ENCODE assay signal across 16 mouse cellular contexts in genomic region chr1:157480090-157480489, GRCm38 (mm10). TPM values are rescaled to one million over a fixed set of nuclear protein-coding genes. Genes with fewer than 3 reads are reported as not detected.
DNase-seq lines count a peak whose midpoint lies in the region; ATAC-seq and TF ChIP-seq lines count a peak whose summit lies in the region.
"Had no signal": no experiment of that assay in that cellular context is flagged by ENCODE, and none has a peak within 500 bp of the region (broad histone marks: within the 10 kb centered on the region; RNA-seq: fewer than 3 reads in every experiment).

No protein-coding gene starts in this region.

- peaks cover 0 to 6% of the 10 kb centered on the region in 2 experiments; a peak in 2 of 4 replicates for H3K36me3 ChIP-seq in MEL (ENCODE audit: control insufficient read depth in 1 of 2, insufficient read depth in 2 of 2, low read length in 2 of 2)
- H3K36me3 ChIP-seq in thymus, adult 2 months (ENCODE audit: control insufficient read depth, insufficient read depth, low read length), result no peaks in the 10 kb centered on the region
- H3K36me3 ChIP-seq: kidney, embryonic 15.5 days; liver, embryonic 15.5 days had no signal

- peak overlapping the region; percentile 48; the same call in 1 of the 2 replicates for H3K27ac ChIP-seq in left cerebral cortex, adult 2 months
- no peak overlapping the region for H3K27ac ChIP-seq in MEL (ENCODE audit: control insufficient read depth, low read depth, low read length)
- no peak overlapping the region for H3K27ac ChIP-seq in thymus, adult 2 months (ENCODE audit: control insufficient read depth, insufficient read depth, low read length)
- H3K27ac ChIP-seq: kidney, embryonic 15.5 days; liver, embryonic 15.5 days had no signal

- no peaks in the 10 kb centered on the region for H3K79me2 ChIP-seq in MEL (ENCODE audit: control insufficient read depth, insufficient read depth, low read length, poor library complexity)

- no peaks in the 10 kb centered on the region for H3K9me3 ChIP-seq in MEL (replicated peaks; ENCODE audit: insufficient read depth, low read length)
- H3K9me3 ChIP-seq: kidney, embryonic 15.5 days; liver, embryonic 15.5 days had no signal

- no peak overlapping the region for H3K4me3 ChIP-seq in left cerebral cortex, adult 2 months
- H3K4me3 ChIP-seq in MEL (ENCODE audit: control insufficient read depth in 1 of 2, insufficient read depth in 1 of 2, low read depth in 2 of 2, low read length in 2 of 2), result peak overlapping the region; percentile 10 to 24; a peak in 1 of 4 replicates
- no peak overlapping the region for H3K4me3 ChIP-seq in thymus, adult 2 months (ENCODE audit: control insufficient read depth, insufficient read depth, low read length)
- H3K4me3 ChIP-seq: kidney, embryonic 15.5 days; liver, embryonic 15.5 days had no signal

- intact Hi-C loops in left cerebral cortex, adult 2 months (cut with DNase I), result no loop called here
- intact Hi-C loops in left cerebral cortex, postnatal 10 days (cut with DNase I), result no loop called here

- no peak for DNase-seq in left cerebral cortex, adult 2 months (ENCODE audit: extremely low spot score in 1 of 2, low spot score in 2 of 2)
- no peak for DNase-seq in left cerebral cortex, postnatal 10 days (ENCODE audit: extremely low spot score in 1 of 2, low spot score in 2 of 2)
- DNase-seq in MEL (ENCODE audit: low read depth, low spot score), result peak; percentile 72
- DNase-seq in adrenal gland, adult 2 months, result peak; percentile 71
- DNase-seq in cerebellum, adult 18-20 months, result no peak
- DNase-seq in thymus, adult 2 months, result no peak
- no peak for DNase-seq in thymus, postnatal 10 days (ENCODE audit: low spot score in 2 of 2)
- DNase-seq: cerebellum, postnatal 10 days; heart, postnatal 10 days; lung, postnatal 36 days; right cerebral cortex, postnatal 4 days; thymus, postnatal 25 days had no signal

- no peak for TF ChIP-seq POLR2A in MEL (IDR thresholded peaks at IDR 0.05; ENCODE audit: control insufficient read depth in 1 of 2, insufficient read depth in 1 of 2, low read depth in 1 of 2, low read length in 2 of 2, poor library complexity in 1 of 2)
- no peak for TF ChIP-seq POLR2A in thymus, adult 2 months (IDR thresholded peaks at IDR 0.05; ENCODE audit: control insufficient read depth, extremely low read depth, insufficient read depth, low read length, poor library complexity)

- peak; percentile 53 to 63; a peak in 3 of 4 replicates for ATAC-seq in hematopoietic stem cell, adult 5-6 weeks (replicated peaks in 1 of 2; ENCODE audit: insufficient read depth in 1 of 2, low FRiP score in 2 of 2, low TSS enrichment in 1 of 2, low read depth in 1 of 2, poor library complexity in 2 of 2, severe bottlenecking in 2 of 2)

- TF ChIP-seq CTCF in left cerebral cortex, adult 2 months (IDR thresholded peaks at IDR 0.05), result no peak; the same call in 1 of the 2 replicates
- no peak for TF ChIP-seq CTCF in MEL (IDR thresholded peaks at IDR 0.05 in 2 of 3, conservative IDR thresholded peaks at IDR 0.05 in 1 of 3; ENCODE audit: control insufficient read depth in 1 of 3, insufficient read depth in 1 of 3, low read depth in 2 of 3, low read length in 3 of 3, poor library complexity in 1 of 3, severe bottlenecking in 1 of 3)
- TF ChIP-seq CTCF in thymus, adult 2 months (IDR thresholded peaks at IDR 0.05; ENCODE audit: borderline replicate concordance, control insufficient read depth, extremely low read depth, insufficient read depth, low read length, poor library complexity), result no peak

- peak in 1 of 2 experiments; percentile 58; a peak in 2 of 4 replicates for TF ChIP-seq EP300 in MEL (IDR thresholded peaks at IDR 0.05; ENCODE audit: low read depth in 1 of 2, low read length in 2 of 2)

- no peak overlapping the region for H3K9ac ChIP-seq in MEL (ENCODE audit: control insufficient read depth, low read depth, low read length, poor library complexity, severe bottlenecking)
- H3K9ac ChIP-seq: kidney, embryonic 15.5 days; liver, embryonic 15.5 days had no signal

- WGBS in thymus, adult 2 months, result 42% methylated on average over 9 of the region's 9 CpGs

- TF ChIP-seq RAD21 in MEL (IDR thresholded peaks at IDR 0.05; ENCODE audit: low read depth, low read length), result no peak

- no peaks in the 10 kb centered on the region for H3K27me3 ChIP-seq in MEL (ENCODE audit: control insufficient read depth in 1 of 2, insufficient read depth in 2 of 2, low read length in 2 of 2)
- H3K27me3 ChIP-seq in thymus, adult 2 months (ENCODE audit: control insufficient read depth, insufficient read depth, low read length), result no peaks in the 10 kb centered on the region
- H3K27me3 ChIP-seq: CH12.LX; kidney, embryonic 15.5 days; liver, embryonic 15.5 days had no signal

- peaks cover 5 to 7% of the 10 kb centered on the region in 2 experiments for H3K4me1 ChIP-seq in MEL (ENCODE audit: control insufficient read depth in 1 of 2, insufficient read depth in 2 of 2, low read length in 2 of 2)
- H3K4me1 ChIP-seq in thymus, adult 2 months (replicated peaks; ENCODE audit: control insufficient read depth, insufficient read depth, low read length), result 0 out of 2 replicates have a peak, but pooled peaks cover 2% of the 10 kb centered on the region
- H3K4me1 ChIP-seq: liver, embryonic 15.5 days had no signal

TF ChIP-seq in MEL, 35 proteins besides CTCF, POLR2A, EP300 and RAD21:
- TF ChIP-seq GATA1 (IDR thresholded peaks at IDR 0.05; ENCODE audit: low read depth, low read length) (peak; percentile 53; the same call in 1 of the 2 replicates), HCFC1 (IDR thresholded peaks at IDR 0.05; ENCODE audit: low read depth, low read length) (no peak), MXI1 (IDR thresholded peaks at IDR 0.05; ENCODE audit: low read depth, low read length) (no peak), MAFK (IDR thresholded peaks at IDR 0.05; ENCODE audit: borderline replicate concordance, low read depth, low read length) (peak; percentile 65; the same call in 1 of the 2 replicates), GABPA (IDR thresholded peaks at IDR 0.05; ENCODE audit: low read depth, low read length) (0 out of 2 replicates have a peak, but pooled peaks have one; percentile 64), TBP (IDR thresholded peaks at IDR 0.05; ENCODE audit: low read depth, low read length) (0 out of 2 replicates have a peak, but pooled peaks have one; percentile 12), POLR2AphosphoS2 (IDR thresholded peaks at IDR 0.05; ENCODE audit: low read length) (no peak), RCOR1 (IDR thresholded peaks at IDR 0.05; ENCODE audit: low read depth, low read length) (0 out of 2 replicates have a peak, but pooled peaks have one; percentile 30), BHLHE40 (IDR thresholded peaks at IDR 0.05; ENCODE audit: borderline replicate concordance, low read depth, low read length) (no peak), SIN3A (IDR thresholded peaks at IDR 0.05; ENCODE audit: low read length) (no peak)

RNA-seq across cellular contexts. Expression of gene Cryzl2, which starts 21.7 kb away (rescaled TPM):
- total RNA-seq in left cerebral cortex, adult 2 months (2021), result 1 to 10 TPM; 3.7 to 5.0 TPM
- 1 to 10 TPM; 3.3 to 3.9 TPM for total RNA-seq in left cerebral cortex, postnatal 10 days (2021)
- total RNA-seq in MEL (2012; rRNA removed), result 0.12 TPM in 1 of 2 replicates, not detected in the other
- polyA plus RNA-seq in MEL (2012; ENCODE audit: insufficient read depth in 1 of 2, insufficient read length in 2 of 2, low read depth in 1 of 2, low replicate concordance in 2 of 2, missing spikeins in 1 of 2), result under 1 TPM in 1 of 2 experiments, not detected in 1; 0.04 TPM
- total RNA-seq in adrenal gland, adult 2 months (2021), result 10 to 100 TPM; 39.9 to 50.3 TPM
- polyA plus RNA-seq in adrenal gland, adult 2 months (2012; rRNA removed), result 42.7 and 51.2 TPM in 2 replicates
- 25.6 and 35.2 TPM in 2 replicates for total RNA-seq in hematopoietic stem cell, adult 5-6 weeks (2017)
- 6.6 and 8.4 TPM in 2 replicates for polyA plus RNA-seq in thymus, adult 2 months (2012; rRNA removed)

RNA-seq across cellular contexts. Expression of gene Sec16b, which starts 26.4 kb away (rescaled TPM):
- 1 to 10 TPM; 1.4 TPM for total RNA-seq in left cerebral cortex, adult 2 months (2021)
- under 1 TPM; 0.53 to 0.81 TPM for total RNA-seq in left cerebral cortex, postnatal 10 days (2021)
- 0.03 and 0.04 TPM in 2 replicates for total RNA-seq in MEL (2012; rRNA removed)
- polyA plus RNA-seq in MEL (2012; ENCODE audit: insufficient read depth in 1 of 2, insufficient read length in 2 of 2, low read depth in 1 of 2, low replicate concordance in 2 of 2, missing spikeins in 1 of 2), result under 1 TPM in 1 of 2 experiments, not detected in 1; 0.03 TPM
- 1 to 10 TPM in 1 of 2 experiments, under 1 TPM in 1; 0.78 to 1.2 TPM for total RNA-seq in adrenal gland, adult 2 months (2021)
- 1.00 and 1.1 TPM in 2 replicates for polyA plus RNA-seq in adrenal gland, adult 2 months (2012; rRNA removed)
- 1.0 and 1.7 TPM in 2 replicates for total RNA-seq in hematopoietic stem cell, adult 5-6 weeks (2017)
- 0.80 and 1.1 TPM in 2 replicates for polyA plus RNA-seq in thymus, adult 2 months (2012; rRNA removed)

Comparison
In these comparisons a context has a peak if more than half of its experiments do, and no peak if none do; other contexts are left out.
1. DNase-seq: peak in MEL (single experiment) and adrenal gland, adult 2 months (single experiment); none in left cerebral cortex, adult 2 months (0 of 2), left cerebral cortex, postnatal 10 days (0 of 2), cerebellum, adult 18-20 months (0 of 2), thymus, adult 2 months (single experiment) and thymus, postnatal 10 days (0 of 2).
2. H3K4me3 ChIP-seq: peak in MEL (2 of 2); none in left cerebral cortex, adult 2 months (single experiment) and thymus, adult 2 months (single experiment).